Mouse (Mus musculus): Measurements from ENCODE around the gene Inafm2. TPM values are rescaled to one million over a fixed set of nuclear protein-coding genes. Genes with fewer than 3 reads are reported as not detected.

Inafm2 gene
- total RNA-seq, 4 experiments from 2014 or later = 58.4 to 69.8 (median 63.7) TPM

DNA sequence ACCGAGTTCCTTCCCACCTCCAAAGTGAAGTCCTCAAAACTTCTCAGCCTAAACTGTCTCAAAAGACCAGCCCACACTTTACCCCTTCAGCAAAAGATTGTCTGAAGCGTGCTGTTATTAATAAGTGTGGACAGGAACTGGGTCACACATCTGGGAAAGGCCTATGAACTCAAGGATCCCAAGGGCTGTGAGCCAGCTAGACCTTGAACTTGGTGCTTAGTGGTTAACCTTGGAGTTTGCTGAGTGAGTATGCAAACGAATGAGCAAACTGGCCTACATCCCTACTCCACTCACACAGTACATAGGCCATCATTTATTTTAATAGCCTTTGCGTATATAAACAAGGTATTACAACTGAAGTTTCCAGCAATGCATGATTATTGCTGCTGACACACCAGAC lies 20.0 kb upstream of the Inafm2 start:
- DNase-seq (ENCODE audit: low spot score in 2 of 2) = no peak

DNA sequence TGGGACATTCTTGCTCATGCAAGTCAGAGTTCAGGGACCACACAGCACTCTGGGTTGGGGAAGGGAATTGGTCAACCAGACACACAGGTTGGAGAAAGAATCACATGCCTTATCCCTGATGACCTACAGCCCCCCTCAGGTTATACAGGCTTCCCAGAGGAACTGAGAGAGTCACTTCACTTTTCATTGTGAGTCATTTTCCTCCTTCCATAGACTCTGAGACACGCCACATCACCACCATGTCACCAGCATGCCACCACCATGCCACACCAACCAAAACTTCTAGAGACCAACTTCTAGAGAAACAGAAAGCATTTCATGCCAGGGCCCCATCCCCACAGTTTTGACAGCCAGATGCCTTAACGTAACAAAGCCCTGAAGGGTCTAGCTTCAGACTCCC lies 18.7 kb upstream of the Inafm2 start:
- DNase-seq (ENCODE audit: low spot score in 2 of 2) = no peak

DNA sequence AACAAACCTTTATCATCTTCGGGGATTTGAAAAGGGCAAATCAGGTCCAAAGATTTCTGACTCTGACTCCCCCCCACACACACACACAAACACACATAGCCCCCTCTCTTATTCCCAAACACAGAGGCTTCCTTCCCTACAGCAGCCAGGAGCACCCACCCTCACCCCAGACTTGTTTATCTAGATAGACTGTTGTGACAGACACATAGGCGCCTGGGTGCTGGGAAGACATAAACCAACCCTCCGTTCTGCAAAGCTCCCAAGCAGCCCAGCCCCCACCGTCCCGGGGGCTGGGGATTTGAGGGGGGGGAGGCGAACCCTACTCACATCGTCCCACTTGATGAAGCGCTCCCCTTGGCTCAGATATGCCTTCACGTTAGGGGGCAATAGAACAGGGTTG lies 17.6 kb upstream of the Inafm2 start:
- DNase-seq (ENCODE audit: low spot score in 2 of 2) = no peak

DNA sequence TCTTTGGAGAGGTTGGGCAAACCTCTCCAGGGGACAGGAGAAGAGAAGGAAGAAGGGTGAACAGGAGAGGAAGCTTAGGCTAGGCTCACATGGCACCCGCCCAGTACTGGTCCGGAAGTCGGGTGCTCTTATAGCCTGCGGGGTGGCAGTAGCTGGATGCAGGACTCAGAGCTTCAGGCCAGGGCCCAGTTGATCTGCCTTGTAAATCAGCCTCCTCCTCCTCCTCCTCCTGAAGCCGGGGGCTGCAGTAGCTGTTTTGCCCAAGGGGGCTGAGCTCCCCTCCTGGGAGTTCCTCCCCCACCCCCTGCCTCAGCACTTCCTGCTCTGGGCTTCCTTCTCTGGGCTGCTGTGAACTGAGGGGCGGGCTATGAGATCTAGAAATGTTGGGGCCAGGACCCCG lies 17.2 kb upstream of the Inafm2 start, which contains the start of gene Plcb2:
Gene Plcb2, minus strand, starts transcription at position 102 of the 400 bp plus-strand sequence.
- DNase-seq (ENCODE audit: low spot score in 2 of 2) = no peak

DNA sequence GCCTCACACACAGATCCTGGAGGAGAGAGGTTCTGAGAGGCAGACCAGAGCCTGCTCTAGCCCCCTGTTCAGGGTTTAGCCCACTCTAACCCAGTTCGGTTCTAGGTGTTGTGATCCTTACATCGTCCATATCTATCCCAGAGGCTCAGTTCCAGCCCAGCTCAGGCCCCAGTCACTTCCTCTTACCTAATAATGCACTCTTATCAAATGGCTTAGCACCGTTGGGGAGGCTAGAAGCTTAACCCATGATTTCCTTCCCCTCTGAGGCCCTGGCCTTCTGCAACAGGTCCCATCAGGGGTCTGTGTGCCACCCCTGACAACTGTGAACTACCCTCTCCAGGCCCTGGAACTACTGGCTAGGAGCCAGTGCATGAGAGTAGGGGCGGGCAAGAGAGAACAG lies 16.4 kb upstream of the Inafm2 start:
- DNase-seq (ENCODE audit: low spot score in 2 of 2) = no peak

DNA sequence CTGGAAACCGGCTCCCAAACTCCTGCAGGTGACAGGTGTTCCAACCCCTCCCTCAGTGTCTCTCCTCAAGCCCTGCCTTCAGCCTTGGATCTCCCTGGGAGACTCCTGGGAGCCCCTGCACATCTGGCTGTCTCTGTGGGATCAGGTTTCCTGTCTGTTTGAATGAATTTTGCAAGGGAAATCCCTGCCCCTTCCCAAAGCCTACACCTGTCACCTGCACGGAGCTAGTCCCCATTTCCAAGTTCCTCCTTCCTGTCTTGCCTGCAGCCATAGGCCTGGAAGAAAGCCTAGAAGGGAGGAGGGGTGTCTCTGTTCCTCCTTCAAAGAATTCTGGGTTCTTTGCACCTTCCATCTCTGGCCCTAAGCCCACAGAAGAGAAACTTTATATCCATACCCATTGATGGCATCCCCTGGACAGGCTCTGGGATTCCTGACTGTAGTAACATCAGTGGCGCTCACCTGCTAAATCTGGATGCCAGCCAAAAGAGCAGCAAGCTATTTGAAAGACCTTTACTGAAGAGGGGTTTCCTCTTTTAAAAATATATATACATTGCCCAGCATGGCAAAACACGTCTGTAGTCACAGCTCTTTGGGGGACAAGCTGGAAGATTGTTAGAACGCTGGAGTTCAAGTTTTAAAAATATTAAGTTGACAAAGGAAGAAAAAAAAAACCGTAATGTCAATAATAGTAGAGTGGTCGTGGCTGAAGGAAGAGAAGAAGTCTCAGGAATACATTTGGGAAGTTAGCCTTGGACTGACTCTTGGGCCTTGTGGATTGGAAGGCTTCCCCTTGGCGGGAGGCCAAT lies 15.5 kb upstream of the Inafm2 start:
- DNase-seq (ENCODE audit: low spot score in 2 of 2) = no peak

DNA sequence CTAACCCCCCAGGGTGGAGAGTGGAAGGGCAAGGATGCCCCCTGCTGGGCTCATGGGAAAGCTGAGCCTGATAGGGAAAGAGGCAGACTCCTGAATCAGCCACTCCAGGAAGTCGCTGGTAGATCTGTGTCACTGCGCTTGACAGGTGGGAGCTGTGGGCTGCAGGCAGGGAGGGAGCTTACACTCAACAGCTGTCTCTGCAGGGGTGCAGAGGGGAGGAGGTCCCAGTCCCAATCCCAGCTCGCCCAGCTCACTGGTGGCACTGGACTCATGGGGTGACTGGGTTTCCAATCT lies 15.0 kb upstream of the Inafm2 start:
- peak; percentile 58 to 72 for DNase-seq (ENCODE audit: low spot score in 2 of 2)

DNA sequence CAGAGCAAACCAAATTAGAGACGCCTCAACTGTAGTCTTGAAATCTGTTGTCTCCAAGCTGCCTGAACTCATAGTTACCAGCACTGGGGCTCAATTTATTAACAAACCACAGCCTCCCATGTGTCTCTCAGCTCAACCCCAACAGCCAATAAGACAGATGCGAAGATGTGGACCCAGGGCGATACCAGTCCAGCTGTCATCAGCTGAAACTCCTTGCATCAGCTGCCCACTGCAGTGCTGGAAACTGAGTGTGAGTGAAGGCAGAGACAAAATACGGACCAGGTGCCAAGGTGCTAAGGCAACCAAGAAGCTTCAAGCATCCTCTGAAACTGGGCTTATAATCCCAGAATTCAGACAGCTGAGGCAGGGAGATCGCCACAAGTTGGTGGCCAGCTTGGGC lies 13.6 kb upstream of the Inafm2 start:
- DNase-seq (ENCODE audit: low spot score in 2 of 2) = no peak

DNA sequence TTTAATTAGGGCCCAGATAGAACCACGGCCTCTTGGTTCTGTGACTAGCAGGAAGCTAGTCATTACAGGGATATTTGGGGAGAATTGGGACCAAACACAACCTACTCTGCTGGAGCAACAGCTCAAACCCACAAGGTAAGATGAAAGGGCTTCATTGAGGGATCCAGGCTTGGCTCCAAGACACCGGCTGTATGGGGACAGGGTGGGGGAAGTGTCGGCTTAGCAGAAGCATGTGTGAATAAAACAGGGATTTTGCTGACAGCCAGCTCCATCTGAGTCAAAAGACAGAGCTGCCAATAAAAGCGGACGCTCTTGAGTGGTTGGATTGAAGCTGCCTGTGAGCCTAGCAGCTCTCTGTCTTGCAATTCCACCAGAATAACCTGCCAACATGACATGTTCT lies 12.2 kb upstream of the Inafm2 start:
- DNase-seq (ENCODE audit: low spot score in 2 of 2) = peak; percentile 62 to 63

DNA sequence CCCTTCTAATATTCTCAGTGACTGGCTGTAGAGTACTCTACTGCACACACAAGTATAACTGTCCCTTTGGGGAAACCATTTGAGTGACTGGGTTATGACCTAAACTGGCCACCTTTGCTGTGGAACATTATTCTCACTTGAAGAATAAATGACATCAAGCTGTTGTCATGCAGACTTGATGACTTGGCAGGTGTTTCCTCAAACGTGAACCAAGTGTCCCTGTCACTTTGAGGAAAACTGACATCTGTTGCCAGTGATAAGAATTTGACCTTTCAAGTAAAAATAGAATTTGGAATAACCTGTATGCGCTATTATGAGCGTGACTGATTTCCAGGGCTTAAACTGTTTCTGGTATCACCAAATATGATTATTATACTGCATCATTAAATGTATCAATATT lies 5.2 kb upstream of the Inafm2 start:
- DNase-seq (ENCODE audit: low spot score in 2 of 2) = no peak

DNA sequence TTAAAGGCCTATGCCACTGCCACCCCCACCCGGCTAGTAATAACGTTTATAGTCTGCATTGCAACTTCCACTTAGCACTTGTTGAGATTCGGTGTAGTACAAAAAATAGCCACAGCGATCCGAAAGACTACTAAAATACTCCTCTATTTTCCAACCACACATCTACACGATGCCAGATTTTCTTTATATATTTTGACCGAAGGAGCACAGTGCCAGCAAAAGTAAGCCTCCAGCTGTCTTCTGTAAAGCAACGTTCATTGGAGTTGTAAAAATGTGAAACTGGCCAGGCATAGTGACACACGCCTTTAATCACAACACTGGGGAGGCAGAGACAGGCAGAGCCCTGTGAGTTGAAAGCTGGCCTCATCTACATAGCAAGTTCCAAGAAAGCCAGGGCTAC lies 4.4 kb upstream of the Inafm2 start:
- no peak for DNase-seq (ENCODE audit: low spot score in 2 of 2)

DNA sequence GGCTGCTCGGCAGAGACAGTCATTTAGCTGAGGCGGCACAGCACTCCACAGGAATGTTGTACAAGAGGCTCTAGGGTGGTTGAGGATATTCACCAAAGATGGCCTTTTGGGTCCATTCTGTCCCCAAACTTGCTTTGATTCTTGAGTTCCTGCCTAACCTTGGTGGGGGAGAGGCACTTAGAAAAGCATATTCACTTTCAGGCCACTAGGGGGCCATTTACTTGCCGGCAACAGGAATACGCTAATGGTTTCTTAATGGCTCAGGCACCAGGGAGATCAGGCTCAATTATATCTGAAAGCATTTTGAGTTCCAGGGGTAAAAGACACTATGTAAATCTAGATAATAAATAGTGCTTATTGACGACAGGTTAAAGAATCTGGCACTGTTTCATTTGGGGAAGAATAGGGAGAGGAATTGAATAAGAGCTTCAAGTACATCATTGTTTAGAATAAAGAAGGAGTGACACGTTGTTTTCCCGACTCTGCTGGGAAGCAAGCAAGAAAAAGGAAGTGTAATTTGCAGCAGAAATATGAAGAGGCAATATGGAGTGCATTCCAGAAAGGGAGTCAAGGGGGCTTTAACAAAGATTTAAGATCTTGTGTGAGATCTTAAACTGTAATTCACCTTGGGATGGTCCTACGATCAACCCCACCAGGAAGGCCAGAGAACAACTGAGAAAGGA lies 2.2 kb upstream of the Inafm2 start:
- DNase-seq (ENCODE audit: low spot score in 2 of 2) = no peak

DNA sequence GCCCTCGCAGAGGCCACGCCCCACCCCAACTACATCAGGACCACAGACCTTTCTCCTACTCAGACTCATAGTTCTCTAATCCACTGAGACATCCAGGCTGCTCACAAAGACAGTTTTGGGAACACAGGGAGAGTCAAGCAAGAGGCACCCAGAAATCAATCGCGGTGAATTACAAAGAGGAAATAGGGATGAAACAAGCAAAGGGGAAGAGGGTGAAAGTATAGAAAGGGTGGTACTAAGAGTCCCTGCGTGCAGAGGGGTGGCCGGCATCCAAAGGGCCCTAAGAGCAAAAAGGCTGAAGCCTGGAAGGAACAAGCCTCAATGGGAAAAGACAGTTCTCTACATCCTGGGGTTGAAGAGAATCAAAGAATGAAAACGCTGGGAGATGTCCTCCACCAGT lies 937 bp upstream of the Inafm2 start:
- DNase-seq (ENCODE audit: low spot score in 2 of 2) = no peak

DNA sequence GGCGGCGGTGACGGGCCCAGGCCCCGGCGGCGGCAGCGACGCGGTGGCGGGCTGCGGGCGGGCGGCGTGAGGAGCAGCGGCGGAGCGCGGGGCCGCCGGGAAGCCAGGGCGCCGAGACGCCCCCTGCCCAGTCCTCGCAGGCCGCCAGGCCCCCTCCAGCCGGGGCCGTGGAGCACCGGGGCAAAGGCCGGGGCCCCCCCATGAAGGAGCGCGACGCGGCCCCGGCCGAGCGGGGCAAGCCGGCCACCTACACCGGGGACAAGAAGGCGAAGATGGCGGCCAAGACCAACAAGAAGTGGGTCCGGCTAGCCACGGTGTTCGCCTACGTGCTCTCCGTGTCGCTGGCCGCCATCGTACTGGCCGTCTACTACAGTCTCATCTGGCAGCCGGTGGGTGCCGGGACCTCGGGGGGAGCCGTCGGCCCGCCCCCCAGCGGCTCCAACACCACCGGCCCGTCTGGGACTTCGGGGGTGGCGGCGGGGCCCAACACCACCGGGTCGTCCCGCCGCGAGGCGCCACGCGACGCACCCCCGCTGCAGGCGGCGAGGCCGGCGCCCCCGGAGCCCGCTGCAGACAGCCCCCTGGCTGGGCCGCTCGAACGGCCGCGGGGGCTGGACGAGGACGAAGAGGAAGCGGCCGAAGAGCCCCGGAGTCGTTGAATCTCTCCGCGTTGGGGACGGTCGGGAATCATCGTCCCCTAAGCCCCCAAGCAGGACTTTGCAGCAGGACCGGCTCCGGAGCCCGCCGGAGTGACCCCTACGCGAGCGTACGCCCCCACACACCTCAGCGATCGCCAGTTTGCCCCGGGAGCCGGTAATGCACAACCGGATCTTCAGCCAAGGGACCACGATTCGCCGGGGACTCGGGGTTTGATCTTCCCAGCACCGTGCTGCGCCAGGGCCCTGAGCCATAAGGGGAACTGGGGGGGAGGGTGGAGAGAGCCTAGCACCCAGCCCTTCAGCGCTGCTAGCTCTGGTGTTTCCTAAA lies 650 bp downstream of the Inafm2 start:
- peak in 1 of 2 experiments; percentile 38 for DNase-seq (ENCODE audit: low spot score in 2 of 2)

DNA sequence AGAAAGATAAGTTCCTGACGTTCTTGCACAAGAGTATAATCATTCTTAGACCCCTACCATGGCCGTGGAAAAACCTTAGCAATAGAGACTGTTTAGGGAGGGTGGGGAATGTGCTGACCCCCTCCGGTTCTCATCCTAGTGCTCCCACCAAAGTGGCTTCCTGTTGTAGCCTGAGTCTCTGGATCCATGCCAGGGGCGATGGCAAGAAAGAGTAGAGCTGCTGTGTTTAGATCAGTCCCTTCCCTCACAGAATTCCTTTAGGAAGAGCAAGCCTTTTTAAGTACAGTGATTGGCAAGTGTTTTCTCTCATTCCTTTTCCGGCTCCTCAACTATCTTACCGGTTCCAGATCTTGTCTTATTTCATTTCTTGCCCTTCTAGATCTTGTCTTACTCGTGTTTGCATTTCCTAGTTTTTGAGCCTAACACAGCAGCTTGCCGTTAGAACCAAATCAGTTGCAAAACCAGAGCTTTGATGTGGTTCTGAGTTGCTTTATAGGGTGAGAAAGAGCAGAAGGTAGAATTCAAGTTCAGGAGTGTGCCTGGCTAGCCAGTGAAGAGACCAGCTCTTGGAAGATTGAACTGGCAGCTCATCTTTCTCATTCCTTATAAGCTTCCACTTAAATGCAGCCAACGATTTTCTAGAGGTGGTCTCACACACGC lies 1.9 kb downstream of the Inafm2 start:
- DNase-seq (ENCODE audit: low spot score in 2 of 2) = no peak

DNA sequence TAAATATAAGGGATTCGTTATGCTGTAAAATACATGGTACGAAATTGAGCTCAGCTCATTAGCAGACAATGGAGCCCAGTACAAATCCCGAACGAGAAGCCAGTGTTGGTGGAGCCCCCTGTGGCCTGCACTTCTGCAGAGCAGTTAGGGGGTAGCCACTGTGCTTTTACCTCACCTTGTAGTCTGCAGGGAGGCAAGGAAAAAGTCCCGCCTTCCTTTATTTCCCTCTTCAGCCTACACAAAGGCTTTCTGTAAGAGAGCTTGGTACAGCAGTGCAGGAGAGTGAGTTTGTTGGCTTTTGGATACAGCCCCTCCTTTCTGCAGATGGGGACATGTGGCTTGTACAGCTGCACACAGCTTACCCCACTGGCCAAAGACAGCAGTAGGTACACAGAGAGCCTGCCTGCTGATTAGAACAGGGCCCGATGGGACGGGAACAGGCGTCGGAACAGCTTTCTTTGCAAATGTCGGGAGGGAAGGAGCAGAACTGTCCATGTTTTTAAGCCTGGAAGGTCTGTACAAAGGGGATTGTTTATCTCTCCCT lies 3.9 kb downstream of the Inafm2 start:
- DNase-seq (ENCODE audit: low spot score in 2 of 2) = no peak

DNA sequence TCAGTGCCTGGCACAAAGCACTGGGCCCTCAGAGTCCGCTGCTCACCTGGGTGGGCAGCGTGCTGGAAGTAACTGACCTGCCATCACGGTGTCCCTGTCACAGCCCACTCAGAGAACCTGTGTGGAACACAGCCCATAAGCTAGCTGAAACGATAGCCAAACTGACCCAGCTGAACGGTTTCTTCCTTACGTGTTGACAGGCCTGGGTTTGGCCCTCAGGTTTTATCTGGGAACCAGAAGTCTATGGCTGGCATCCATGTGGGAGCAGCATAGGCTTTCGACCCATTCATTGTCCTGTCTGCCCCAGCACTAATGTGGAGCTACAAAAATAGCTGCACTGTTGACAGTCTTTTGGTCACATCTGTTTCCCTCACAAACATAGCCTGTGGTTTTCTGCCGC lies 4.9 kb downstream of the Inafm2 start:
- no peak for DNase-seq (ENCODE audit: low spot score in 2 of 2)

DNA sequence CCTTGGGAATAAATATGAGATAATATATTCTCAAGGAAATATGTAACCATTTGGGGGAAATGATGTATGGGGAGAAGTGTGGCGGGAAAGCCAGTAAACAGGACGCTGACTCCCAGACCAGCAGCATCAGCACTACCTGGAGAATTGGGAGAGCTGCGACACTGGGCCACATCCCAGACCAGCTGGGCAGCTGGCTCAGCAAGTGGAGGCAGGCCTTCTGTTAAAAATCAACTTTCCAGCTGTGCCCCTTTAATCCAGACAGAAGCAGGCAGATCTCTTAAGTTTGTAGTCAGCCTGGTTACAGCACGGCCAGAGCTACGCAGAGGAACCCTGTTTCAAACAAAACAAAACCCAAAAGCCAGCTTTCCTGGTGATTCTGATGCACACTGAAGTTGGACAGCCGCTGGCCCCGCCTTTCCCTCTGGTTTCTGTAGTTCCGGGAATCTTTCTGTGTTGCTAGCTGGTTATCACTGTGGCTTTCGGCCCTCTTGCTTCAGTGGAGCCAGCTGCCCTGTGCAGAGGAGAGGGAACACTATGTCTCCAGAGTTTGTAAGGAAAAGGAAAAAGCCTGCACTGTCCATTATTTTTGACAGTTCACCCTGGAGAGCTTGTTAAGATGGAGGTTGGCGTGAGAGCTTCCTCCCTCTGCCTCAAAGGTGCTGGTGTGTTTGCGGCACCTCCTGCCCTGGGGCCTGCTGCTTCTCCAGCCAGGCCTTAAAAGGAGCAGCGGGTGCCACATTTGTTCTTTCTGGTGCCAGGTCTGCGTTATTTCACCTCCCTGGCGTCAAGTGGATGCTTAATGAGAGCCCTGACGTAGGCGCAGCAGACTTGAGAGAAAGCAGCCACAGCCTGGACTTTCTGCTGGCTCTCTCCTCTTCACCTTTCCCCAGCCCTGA lies 6.6 kb downstream of the Inafm2 start:
- DNase-seq (ENCODE audit: low spot score in 2 of 2) = no peak

DNA sequence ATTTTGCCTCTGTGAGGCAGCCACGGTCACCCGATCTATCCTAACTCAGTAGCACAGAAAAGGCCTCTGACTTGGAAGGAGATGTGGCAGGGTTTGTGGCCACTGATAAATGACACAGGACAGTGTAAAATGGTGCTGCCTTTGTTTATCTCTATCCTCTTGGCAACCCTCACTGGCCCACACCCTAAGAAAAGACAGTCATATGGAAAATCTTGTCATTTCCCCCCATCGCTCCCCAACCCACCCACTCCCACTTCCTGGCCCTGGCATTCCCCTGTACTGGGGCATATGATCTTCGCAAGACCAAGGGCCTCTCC lies 7.2 kb downstream of the Inafm2 start:
- DNase-seq (ENCODE audit: low spot score in 2 of 2) = no peak

DNA sequence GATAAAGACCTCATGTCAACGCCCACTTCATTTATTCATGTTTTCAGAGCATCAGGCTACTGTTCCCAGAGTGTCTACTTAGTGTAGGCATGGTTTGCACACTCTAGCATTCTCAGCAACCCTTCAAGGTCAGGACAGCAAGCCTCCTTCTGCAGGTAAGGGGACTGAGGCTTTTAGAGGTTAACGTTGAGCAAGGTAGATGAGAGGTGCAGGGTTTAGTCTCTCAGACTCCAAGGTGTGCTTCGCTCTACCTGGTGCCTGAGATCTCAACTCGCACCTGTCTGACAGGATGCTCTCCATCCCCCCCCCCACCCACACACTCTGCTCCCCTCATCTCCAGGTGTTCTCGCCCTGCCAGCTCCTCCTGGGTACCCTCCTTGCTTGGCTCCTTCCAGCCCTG lies 8.6 kb downstream of the Inafm2 start:
- DNase-seq (ENCODE audit: low spot score in 2 of 2) = no peak

All from layer of hippocampus, adult 8-10 months (tissue).